23 mouse cellular contexts compared by ENCODE assay signal in genomic region chr11:8492332-8492731, GRCm38 (mm10).
DNase-seq lines count a peak whose midpoint lies in the region; ATAC-seq and TF ChIP-seq lines count a peak whose summit lies in the region.
"Had no signal": no experiment of that assay in that cellular context is flagged by ENCODE, and none has a peak within 500 bp of the region (broad histone marks: within the 10 kb centered on the region; RNA-seq: fewer than 3 reads in every experiment).

No protein-coding gene starts in this region.

- ATAC-seq in hindbrain, postnatal 0 days, result peak; percentile 60; the same call in 1 of the 2 replicates
- no peak for ATAC-seq in hindbrain, embryonic 12.5 days (ENCODE audit: low FRiP score)
- peak; percentile 11; the same call in 1 of the 2 replicates for ATAC-seq in liver, embryonic 12.5 days
- ATAC-seq: CD4-positive, CD25-positive, alpha-beta regulatory T cell, adult 4 months; Patski had no signal

- no peak overlapping the region for H3K27ac ChIP-seq in hindbrain, postnatal 0 days
- no peak overlapping the region for H3K27ac ChIP-seq in hindbrain, embryonic 12.5 days
- no peak overlapping the region for H3K27ac ChIP-seq in liver, embryonic 12.5 days
- H3K27ac ChIP-seq: embryonic facial prominence, embryonic 10.5 days; forebrain, embryonic 12.5 days; heart, embryonic 13.5 days had no signal

- WGBS in hindbrain, postnatal 0 days, result 75% methylated on average over 10 of the region's 10 CpGs
- WGBS in hindbrain, embryonic 12.5 days, result 95% methylated on average over 10 of the region's 10 CpGs
- WGBS in liver, embryonic 12.5 days (ENCODE audit: insufficient replicate concordance), result 80% methylated on average over 10 of the region's 10 CpGs

- H3K36me3 ChIP-seq in hindbrain, postnatal 0 days (ENCODE audit: insufficient read depth, low read length), result 0 out of 2 replicates have a peak, but pooled peaks cover 4% of the 10 kb centered on the region
- H3K36me3 ChIP-seq in hindbrain, embryonic 12.5 days, result 0 out of 2 replicates have a peak, but pooled peaks cover 4% of the 10 kb centered on the region
- peaks cover 19% of the 10 kb centered on the region for H3K36me3 ChIP-seq in liver, embryonic 12.5 days

- TF ChIP-seq CTCF in hindbrain, postnatal 0 days (IDR thresholded peaks at IDR 0.05; ENCODE audit: low read depth), result no peak

- H3K4me2 ChIP-seq in hindbrain, postnatal 0 days (ENCODE audit: low read depth, low read length), result no peak overlapping the region
- H3K4me2 ChIP-seq in hindbrain, embryonic 12.5 days (replicated peaks), result no peak overlapping the region
- no peak overlapping the region for H3K4me2 ChIP-seq in liver, embryonic 12.5 days
- H3K4me2 ChIP-seq: forebrain, embryonic 12.5 days; heart, embryonic 13.5 days had no signal

- no peak overlapping the region for H3K9ac ChIP-seq in hindbrain, postnatal 0 days (replicated peaks; ENCODE audit: low read length)
- H3K9ac ChIP-seq in hindbrain, embryonic 12.5 days, result no peak overlapping the region
- no peak overlapping the region for H3K9ac ChIP-seq in liver, embryonic 12.5 days
- H3K9ac ChIP-seq: forebrain, embryonic 12.5 days; heart, embryonic 13.5 days had no signal

- DNase-seq in cerebellum, postnatal 14 days, result peak; percentile 66 to 73
- DNase-seq in cerebellum, adult 11-12 months, result no peak
- peak; percentile 51 for DNase-seq in hindbrain, postnatal 0 days (ENCODE audit: low spot score)
- no peak for DNase-seq in liver
- peak; percentile 64 for DNase-seq in brain, adult 2 months (ENCODE audit: low read depth, low spot score)
- DNase-seq: adrenal gland, adult 8-10 months; cerebellum, adult 11 months; gastrocnemius, postnatal 14 days; heart, adult 18-20 months; kidney, adult 8-10 months; kidney, postnatal 36 days; lung, adult 18-20 months; lung, postnatal 14 days; spleen, adult 18-20 months; thymus, postnatal 25 days had no signal

- no peak overlapping the region for H3K4me3 ChIP-seq in hindbrain, postnatal 0 days (ENCODE audit: low read length)
- no peak overlapping the region for H3K4me3 ChIP-seq in hindbrain, embryonic 12.5 days
- no peak overlapping the region for H3K4me3 ChIP-seq in liver, embryonic 12.5 days
- H3K4me3 ChIP-seq: embryonic facial prominence, embryonic 10.5 days; forebrain, embryonic 12.5 days; heart, embryonic 13.5 days; megakaryocyte, embryonic 14.5 days had no signal

- no peaks in the 10 kb centered on the region for H3K9me3 ChIP-seq in hindbrain, postnatal 0 days (ENCODE audit: low read length)
- H3K9me3 ChIP-seq in hindbrain, embryonic 12.5 days (replicated peaks), result no peaks in the 10 kb centered on the region
- H3K9me3 ChIP-seq in liver, embryonic 12.5 days (replicated peaks), result no peaks in the 10 kb centered on the region
- H3K9me3 ChIP-seq: embryonic facial prominence, embryonic 10.5 days; forebrain, embryonic 12.5 days; heart, embryonic 13.5 days; megakaryocyte, embryonic 14.5 days had no signal

- no peaks in the 10 kb centered on the region for H3K27me3 ChIP-seq in hindbrain, postnatal 0 days (ENCODE audit: insufficient read depth, low read length)
- H3K27me3 ChIP-seq in hindbrain, embryonic 12.5 days, result no peaks in the 10 kb centered on the region
- H3K27me3 ChIP-seq in liver, embryonic 12.5 days (replicated peaks), result no peaks in the 10 kb centered on the region
- H3K27me3 ChIP-seq: forebrain, embryonic 12.5 days; heart, embryonic 13.5 days; megakaryocyte, embryonic 14.5 days; Patski had no signal

- H3K4me1 ChIP-seq in hindbrain, postnatal 0 days (ENCODE audit: insufficient read depth, low read length), result peaks cover 4% of the 10 kb centered on the region; the same call in 1 of the 2 replicates
- H3K4me1 ChIP-seq in hindbrain, embryonic 12.5 days, result 0 out of 2 replicates have a peak, but pooled peaks cover 8% of the 10 kb centered on the region
- H3K4me1 ChIP-seq in liver, embryonic 12.5 days, result 0 out of 2 replicates have a peak, but pooled peaks cover 4% of the 10 kb centered on the region
- H3K4me1 ChIP-seq: forebrain, embryonic 12.5 days; megakaryocyte, embryonic 14.5 days had no signal

Comparison
In these comparisons a context has a peak if more than half of its experiments do, and no peak if none do; other contexts are left out.
1. DNase-seq: peak in cerebellum, postnatal 14 days (2 of 2), hindbrain, postnatal 0 days (single experiment) and brain, adult 2 months (single experiment); none in cerebellum, adult 11-12 months (single experiment) and liver (single experiment).